1 mouse cellular context compared by ENCODE assay signal in the genomic region with DNA sequence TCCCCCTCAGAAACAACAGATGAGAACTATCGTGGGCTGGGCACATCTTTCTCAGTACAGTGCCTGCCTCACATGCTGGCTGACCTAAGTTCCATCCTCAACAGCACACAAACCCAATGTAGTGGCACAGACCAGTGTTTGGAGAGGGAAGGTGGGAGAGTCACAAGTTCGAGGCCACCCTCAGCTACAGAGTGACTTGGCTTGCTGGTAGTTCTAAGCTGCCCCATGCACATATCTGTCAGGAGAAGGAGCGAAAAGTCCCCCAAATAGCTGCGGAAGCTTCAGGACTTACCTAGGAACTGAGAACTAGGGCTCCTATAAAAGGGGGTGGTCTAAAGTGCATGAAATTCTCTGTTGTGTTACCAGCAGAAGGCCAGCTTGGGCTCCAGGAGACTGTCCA.
TF ChIP-seq lines count a peak whose summit lies in the region.

No protein-coding gene starts in this region.

TF ChIP-seq in CH12.LX, 34 proteins besides CTCF, POLR2A, EP300 and RAD21 (continued from another document):
- no peak for TF ChIP-seq POLR2AphosphoS2 (IDR thresholded peaks at IDR 0.05; ENCODE audit: low read depth, low read length)
TF ChIP-seq in CH12.LX: peak in this region for 5.
